Mouse (Mus musculus) gastrocnemius, adult 8-10 months (tissue): ENCODE results near the gene Casp14. TPM values are rescaled to one million over a fixed set of nuclear protein-coding genes. Genes with fewer than 3 reads are reported as not detected.

Source experiments
- DNase-seq, 2 experiments: peaks; one replicate each; pipeline ENCODE4 v3.0.0; 2022; ENCODE audit warnings: low spot score in 2 of 2
- total RNA-seq, 4 experiments: library from RNA; stranded (reverse); gene quantifications; 2 replicates each; pipeline ENCODE4 v1.2.4; 2022

The Casp14 gene
- total RNA-seq: not detected

DNA sequence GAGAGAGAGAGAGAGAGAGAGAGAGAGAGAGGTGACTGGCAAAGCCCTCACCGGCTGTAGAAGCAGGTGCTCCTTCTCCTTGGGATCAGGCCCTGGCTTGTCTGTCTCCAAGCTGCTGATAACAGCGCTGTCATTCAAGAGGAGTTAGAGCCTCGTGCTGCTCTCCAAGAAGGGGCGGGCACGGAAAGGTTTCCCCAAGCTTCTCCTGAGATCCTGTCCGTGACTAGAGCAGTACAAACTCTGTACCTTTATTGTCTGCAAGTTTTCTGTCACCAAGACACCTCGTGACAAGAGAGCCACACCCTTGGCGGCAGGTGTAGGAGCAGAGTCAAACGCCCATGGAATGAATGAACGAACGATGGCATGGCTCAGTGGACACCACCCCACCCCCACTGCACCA, at the start of gene Casp14:
Gene Casp14, minus strand, starts transcription at position 239 of the 400 bp plus-strand sequence.
- DNase-seq: no peak

DNA sequence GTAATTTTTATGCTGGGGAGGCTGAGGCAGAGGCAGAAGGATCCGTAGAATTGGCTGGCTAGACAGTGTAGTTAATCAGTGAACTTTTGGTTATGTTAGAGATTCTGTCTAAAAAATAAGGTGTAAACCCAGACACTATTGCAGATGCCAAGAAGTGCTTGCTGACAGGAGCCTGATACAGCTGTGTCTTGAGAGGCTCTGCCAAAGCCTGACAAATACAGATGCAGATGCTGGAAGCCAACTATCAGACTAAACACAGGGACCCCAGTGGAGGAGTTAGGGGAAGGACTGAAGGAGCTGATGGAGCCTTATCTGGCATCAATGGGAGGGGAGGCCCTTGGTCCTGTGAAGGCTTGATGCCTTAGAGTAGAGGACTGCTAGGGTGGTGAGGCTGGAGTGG, 47.5 kb upstream of the Casp14 start:
- DNase-seq: no peak

DNA sequence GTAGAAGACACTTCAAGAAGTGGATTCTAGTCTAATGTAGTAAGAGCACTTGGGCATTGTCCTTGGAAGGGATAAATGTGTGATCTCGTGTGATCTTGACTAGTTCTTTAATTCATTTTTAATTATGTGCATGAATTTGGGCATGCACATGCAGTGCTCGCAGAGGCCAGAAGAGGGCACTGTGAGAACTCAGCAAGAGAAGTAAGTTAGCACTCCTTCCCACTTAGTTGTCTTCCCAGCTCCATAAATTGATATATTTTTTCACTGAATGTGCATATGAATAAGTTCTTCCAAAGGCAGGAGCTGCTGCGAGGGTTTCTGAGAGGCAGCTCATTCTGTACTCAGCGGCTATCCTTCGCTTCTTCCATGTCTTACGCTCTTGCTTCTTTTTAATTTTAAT, 37.9 kb upstream of the Casp14 start:
- DNase-seq: peak; percentile 14 to 15

DNA sequence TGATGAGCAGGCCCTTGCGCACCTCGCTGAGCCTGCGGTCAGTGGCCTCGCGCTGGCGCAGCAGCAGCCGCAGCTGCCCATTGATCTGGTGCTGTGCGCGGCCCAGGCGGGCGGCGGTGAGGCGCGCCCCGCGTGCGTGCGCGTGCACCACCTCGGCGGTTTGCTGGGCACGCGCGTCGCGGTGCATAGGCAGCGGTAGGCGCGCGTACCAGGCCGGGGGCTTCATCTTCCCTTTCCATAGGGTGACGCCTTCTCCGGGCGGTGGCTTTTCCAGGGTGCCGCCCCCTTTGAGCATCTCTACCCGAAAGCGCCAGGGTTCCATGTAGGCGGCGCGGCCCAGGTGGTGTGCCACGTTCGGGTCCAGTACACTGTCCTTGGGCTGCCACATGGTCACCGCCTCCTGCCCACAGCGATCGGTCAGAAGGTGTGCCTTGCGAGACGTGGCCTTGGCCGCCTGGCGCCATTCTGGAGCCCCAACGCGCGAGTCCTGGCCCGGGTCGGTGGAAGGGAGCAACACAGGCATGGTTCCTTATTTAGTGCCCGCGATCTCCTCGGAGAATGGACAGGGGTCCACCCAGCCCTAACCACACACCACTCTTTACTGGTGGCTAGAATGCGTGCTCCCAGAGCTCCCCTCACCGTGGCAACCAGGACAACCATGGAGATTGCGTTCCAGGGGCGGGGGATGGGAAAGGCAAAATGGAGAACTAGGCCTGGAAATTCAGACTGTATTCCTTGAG, 34.5 kb upstream of the Casp14 start, which contains the start of gene Ccdc105:
Gene Ccdc105, minus strand, starts transcription at position 614 of the 740 bp plus-strand sequence.
- peak in 1 of 2 experiments; percentile 6 for DNase-seq

DNA sequence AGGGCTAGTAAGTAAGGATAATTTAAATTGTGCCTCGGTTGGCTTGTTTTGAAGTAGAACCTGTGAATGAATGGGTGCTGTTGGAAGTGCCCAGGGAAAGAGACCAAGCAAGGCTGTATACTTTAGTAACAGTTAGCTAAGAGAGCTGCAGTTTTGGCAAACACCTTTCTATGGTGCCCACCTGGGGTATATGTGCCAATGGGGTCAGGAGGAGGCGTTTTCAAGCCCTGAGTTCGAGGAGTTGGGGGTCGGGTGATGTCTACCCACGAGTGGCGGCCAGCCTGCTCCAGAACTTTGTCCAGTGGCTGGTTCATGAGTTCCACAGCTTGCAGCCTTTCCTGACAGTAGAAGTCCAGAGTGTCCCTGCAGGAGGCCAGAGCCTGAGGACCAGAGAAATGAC, 30.9 kb upstream of the Casp14 start:
- DNase-seq: no peak

DNA sequence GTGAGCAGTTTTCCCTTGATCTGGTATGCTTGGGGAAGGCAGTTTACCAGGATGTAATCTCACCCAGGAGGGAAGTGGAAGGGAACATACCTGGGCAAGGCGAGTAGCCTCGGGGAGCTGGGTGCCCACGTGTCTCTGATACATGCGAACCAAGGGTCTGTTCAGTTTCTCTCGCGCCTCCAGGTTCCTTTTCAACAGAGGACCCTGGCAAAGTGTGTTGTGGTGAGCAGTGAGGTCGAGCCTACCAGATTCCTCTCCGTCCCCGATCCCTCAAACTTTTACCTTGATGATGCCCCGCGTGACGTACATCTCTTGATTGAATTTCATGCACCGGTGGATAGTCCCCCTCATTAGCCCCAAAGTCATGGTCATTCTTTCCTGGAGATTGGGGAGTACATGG, 30.1 kb upstream of the Casp14 start:
- DNase-seq: no peak

DNA sequence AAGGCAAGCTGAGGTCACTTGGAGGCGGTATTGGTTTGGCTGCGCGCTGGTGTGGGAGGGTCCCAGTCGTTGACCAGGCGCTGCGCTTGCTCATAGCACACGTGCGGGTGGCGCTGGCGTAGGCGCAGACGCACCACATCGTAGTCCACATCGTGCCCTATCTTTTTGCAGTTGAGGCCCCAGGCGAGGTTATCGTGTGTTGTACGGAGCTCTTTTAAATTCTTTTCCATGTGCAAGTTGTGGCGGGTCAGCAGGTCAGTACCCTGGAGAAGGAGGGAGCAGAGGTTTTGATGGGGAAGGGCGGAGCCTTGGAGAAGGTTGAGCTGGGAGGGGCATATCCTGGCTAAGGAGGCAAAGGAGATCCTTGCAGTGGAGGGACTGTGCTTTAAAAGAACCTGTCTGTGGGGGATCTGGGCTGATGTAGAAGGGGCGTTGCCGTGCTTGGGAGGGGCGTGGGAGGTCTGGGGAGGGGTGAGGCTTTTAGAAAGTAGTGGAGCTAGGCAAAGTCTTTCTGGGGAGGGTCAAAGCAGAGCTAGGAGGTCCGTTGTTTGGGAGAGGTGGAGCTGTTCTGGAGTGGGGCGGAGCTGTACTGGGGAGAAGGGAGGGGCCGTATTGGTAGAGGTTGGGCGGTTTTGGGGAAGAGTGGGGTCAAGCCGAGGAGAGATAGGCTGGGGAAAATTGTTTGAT, 29.1 kb upstream of the Casp14 start:
- DNase-seq: no peak

DNA sequence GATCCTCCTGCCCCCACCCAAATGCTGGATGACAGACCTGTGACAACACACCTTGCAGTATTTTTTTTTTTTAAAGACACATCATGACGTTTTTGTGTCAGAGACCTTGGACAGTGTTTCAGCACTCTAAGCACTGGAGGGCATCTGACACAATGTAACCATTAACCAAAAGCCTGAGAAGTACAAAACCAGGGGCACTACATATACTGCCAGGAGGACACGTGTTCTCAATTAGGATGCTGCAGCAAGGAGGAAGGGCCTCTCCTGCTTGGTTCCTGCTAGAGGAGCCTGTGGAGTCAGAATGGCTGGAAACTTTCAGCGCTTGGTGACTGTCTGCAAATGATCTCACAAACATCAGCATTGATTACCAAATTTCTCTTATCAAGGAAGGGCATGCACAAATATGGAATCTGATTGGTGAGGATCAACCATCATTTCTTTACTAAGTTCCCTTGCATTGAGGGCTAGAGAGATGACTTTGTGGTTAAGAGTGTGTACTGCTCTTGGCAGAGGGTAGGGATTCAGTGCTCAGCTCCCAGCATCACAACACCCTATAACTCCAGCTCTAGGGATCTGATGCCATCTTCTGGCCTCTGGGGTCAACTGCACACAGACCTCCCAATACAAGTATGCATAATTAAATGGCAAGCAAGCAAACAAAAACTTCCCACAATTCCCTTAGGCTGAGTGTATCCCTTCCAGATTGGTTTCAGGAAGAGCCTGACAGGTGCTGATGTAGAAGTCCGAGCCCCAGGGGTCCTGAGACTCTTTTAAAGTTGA, 27.5 kb upstream of the Casp14 start:
- DNase-seq: no peak

DNA sequence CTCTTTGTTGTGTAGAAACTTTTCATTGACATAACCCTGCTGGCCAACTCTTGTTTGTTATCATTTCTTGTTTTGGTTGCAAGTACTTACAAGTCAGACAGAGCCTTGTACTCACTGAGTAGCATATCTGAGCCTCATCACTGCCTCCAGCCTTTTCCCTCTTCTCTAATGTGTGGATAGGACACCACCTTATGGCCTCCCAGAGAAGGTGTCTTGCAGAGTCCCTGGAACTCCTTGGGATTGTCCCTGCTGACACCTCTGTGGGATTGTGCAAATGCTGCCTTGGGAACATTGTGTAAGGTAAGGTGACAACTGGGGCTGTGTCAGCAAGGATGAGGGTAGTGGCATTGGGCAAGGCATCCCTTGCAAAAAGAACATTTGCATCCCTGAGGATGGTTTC, 25.6 kb upstream of the Casp14 start:
- no peak for DNase-seq

DNA sequence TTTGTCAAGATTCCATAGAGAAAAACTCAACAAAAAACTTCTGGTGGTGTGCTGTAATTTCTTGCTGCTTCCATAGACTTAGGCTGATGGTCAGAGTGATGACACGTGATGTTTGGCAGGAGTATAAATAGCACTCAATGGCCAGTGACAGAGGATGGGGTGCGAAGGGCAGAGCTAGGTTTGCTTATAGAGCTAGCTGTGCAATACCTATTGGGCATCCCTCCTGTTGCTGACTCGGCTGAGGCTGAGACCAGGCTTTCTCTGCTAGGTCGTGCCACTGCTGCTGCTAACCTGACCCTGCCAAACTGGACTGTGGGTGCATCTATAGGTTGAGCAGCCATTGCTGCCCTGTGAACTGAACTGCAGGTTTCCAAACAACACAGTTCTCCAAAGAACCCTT, 21.7 kb upstream of the Casp14 start:
- DNase-seq: no peak

DNA sequence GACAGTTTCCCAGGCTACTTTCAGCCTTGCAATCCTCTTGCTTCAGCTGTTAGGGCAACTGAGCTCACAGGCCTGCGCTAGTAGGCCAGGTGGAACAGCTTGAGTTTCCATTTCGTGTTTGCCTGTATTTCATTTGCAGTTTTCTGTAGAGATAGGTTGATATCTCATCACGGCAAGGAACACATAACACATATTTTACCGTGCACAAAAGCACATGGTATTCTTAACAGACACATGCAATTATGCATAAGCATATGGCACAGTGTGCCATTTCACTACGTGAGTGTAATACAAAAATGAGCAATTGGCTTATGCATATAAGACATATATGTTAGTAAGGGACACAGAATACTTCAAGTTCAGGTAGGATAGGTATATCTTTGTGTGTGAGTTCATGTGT, 9.8 kb upstream of the Casp14 start:
- no peak for DNase-seq

DNA sequence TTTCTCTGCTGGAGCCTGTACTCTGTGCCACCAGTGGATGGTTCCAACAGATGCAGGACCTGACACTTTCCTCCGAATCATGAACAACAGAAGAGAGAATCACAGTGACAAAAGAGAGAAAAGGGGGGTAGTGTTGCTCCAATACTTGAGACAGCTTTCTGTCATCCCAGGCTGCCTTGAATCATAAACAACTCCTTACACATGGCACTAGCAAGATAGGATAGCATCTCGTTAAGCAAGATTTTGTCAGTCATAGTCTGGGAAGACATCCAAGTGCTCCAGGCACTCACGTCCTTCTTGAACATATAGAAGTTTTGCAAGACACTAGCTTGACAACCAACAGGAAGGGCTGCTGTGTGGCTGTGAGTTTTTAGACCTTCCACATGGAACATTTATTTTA, 8.9 kb upstream of the Casp14 start:
- DNase-seq: no peak

DNA sequence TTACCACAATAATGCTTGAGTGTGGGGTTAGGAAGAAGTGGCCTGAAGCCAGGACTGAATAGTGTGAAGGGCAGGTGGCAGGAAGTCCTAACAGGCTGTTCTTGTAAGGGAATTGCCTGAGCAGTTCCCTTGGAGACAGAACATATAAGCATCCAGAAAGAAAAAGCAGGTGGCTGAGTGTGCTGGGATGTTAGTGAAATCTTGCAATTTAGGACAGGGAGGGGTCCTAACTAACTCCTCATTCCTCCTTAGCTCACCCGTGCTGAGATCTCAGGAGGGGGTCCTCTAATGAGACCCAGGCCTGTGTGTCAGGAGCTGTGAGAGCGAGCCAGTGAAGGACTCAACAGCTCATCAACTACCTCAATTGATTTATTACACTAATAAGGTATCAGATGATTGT, 5.3 kb upstream of the Casp14 start:
- no peak for DNase-seq

DNA sequence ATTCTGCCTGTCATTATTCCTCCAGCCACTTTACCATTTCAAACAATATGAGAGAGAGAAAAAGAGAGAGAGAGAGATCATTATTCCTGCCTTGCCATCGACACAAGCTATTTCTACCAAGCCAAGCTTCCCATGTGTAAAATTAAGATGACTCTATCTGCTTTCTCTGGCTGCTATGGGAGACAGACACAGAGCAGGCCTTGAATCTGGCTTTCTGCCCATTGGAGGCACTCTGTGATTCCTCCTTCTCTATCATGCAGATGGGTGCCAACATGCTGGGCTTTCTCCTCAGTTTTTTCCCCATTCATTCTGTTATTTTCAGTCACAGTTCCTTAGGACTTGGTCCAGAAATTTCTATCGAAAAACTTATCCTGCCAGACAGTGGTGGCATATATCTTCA, 4.6 kb upstream of the Casp14 start:
- DNase-seq: no peak

DNA sequence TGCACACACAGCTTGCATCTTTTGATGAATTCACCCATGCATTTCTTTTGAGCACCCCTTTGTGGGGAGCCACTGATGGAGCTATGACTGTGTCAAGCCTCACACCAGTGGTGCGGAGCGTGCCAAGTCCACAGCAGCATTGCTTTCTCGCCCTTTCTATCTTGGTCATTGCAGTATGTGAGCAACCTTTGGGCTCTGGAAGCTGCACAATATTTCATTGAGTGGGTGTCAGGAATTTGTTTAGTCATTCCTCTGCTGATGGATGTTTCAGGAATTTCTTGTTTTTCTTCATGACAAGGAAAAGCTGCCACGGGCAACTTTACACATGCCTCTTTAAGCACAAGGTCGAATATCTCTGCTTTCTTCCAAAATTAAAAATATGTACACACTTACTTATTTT, 3.9 kb upstream of the Casp14 start:
- DNase-seq: no peak

DNA sequence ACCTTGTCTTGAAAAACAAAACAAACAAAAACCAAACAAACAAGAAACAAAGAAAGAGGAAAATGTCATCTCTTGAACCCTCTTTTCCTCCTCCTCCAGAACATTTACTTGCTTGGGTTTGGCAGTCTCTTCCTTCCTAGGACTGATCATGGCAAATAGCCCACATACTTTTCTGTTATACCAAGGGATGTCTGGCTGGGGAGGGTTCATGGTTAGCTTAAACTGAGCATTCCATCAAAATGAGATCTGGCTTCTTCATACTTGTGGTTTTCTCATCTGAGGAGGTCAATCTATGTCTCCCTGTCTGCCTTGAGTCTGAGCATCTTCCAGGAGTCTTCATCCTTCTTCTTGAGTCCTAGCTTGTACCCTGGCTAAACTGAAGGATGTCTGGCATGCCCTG, 1.9 kb downstream of the Casp14 start:
- no peak for DNase-seq

DNA sequence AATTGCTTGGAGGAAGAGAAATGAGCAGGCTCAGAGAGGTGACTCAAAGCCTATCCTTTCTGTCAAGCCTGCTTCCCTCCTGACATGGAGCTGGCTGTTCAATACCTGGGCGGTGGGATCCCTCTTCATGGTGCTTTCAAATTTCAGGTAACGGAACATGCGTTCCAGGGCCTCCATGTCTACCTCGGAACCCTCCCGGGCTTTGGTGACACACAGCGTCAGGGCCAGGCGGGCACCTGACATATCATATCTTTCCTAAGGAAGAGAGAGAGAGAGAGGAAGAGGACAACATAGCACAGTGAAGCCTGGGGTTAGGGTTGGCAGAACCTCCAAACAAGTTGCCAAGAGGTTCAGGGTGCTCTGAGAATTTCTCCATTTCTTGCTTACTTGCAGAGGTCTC, 2.9 kb downstream of the Casp14 start:
- DNase-seq: no peak

DNA sequence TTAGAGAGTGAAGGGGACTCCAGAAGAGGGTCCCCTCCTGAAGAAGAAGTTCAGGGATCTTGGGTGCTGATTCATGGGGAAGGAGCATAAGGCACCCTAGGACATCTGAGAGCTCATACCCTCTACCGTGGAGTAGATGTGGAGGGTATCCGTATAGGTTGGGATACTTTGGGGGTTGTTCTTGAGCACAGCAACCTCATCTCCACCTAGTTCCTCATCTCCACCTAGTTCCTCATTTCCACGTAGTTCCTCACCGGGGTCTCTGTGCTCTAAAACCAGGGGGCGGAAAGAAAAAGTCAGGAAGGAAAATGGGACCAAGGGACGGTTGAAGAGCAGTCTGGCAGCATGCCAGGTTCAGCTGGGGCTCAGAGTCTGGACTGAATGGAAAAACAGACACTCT, 4.0 kb downstream of the Casp14 start:
- DNase-seq: no peak

DNA sequence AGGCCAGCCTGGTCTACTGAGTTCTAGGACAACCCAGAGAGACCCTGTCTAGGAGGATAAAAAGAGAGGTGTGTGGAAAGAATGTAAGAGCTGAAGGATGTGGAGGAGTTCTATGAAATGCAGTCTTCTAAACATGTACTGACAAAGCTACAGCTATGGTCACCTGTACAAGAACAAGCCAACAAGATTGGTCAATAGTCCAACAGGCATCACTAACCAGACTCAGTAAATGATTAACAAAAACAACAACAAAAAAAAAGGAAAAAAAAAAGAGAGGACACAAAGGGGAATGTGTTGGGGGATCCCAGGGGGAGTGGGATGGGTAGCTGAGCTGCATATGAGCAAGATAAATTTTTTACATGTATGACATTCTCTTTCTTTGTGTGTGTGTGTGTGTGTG, 7.4 kb downstream of the Casp14 start:
- no peak for DNase-seq

DNA sequence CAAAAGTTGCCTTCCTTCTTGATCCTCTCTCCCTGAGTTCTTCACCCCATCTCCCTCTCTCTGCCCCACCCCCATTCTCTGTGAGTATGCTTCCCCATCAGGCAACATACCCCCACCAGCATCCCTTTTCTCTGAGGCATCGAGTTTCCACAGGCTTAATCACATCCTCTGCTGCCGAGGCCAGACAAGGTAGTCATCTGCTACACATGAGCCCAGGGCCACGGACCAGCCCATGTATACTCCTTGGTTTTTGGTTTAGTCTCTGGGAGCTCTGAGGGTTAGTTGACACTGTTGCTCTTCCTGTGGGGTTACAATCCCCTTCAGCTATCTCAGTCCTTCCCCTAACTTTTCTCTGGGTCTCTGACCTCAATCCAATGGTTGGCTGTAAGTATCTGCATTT, 17.2 kb downstream of the Casp14 start:
- DNase-seq: no peak

DNA sequence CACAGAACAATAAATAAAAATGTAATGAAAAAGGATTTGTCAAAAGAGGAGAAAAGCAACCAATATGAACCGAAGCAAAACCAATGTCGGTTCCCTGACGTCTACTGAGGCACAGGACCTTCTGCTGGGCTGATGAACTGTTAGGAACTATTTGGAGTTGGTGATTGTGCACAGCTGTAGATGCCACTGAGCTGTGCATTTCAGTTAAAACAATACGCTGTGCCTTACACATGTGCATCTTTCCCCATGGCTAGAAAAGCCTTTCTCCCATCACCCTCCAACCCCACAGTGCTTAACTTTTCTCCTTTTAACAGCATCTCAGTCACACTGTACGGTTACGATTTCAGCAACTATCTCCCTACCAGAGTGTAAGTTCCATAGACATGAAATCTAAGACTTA, 28.1 kb downstream of the Casp14 start:
- DNase-seq: no peak

DNA sequence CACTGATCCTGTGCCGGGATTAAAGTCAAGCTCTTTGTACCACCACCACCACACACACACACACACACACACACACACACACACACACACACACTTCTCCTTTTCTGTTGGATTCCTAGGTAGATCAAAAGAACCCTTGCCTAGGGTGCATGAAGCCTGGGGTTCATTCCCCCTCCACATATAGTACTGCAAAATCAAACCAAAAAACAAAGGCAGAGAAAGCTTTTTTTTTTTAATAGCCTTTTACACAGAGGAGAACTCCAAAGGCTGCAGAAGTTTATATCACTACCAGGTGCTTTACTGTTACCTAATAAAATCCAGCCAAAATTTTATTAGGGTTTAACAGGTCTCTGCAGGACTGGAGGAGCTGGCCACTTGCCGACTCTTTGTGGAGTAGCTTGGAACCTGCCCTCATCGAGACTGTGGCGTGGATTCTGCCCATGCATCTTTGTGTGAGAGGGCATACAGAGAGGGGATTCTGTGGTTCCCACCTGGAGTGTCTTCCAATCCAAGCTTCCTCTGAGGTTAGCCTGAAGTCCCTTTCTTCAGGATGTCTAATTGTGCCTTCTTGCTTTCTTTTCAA, 31.0 kb downstream of the Casp14 start:
- DNase-seq: no peak
